Mouse (Mus musculus) heart, postnatal 0 days (tissue): ENCODE measurements around the gene Vmn2r57.
"Not testable (repeated sequence)": the region's sequence is repeated elsewhere in the genome, so short reads cannot be mapped to it uniquely, and the experiment has no call there.

Source experiments
- CTCF ChIP-seq: IDR thresholded peaks from 2 replicates; pipeline ENCODE4 v1.5.1; 2016; ENCODE audit warnings: antibody characterized with exemption, control low read depth, low read depth
- EP300 ChIP-seq: IDR thresholded peaks from 2 replicates; pipeline ENCODE4 v1.6.1; 2016; ENCODE audit warnings: antibody characterized with exemption, low read depth

- not testable (repeated sequence) for TF ChIP-seq CTCF, EP300
Measured at GRCm38 (mm10) chr7:41448596-41448995, at the start of gene Vmn2r57.
